Mouse (Mus musculus): ENCODE measurements around the gene Amer2.
"Not testable (repeated sequence)": the region's sequence is repeated elsewhere in the genome, so short reads cannot be mapped to it uniquely, and the experiment has no call there.

Amer2 gene

GRCm38 (mm10) chr14:60372821-60373309, at the start of gene Amer2:
TSS of gene Amer2 (plus strand) at chr14:60373259.
- no peak for DNase-seq

- not testable (repeated sequence) for DNase-seq
These were observed 33.1 kb upstream of the Amer2 start for GRCm38 (mm10) chr14:60340001-60340400.

- DNase-seq = no peak
These were observed 32.5 kb upstream of the Amer2 start for GRCm38 (mm10) chr14:60340570-60340969.

GRCm38 (mm10) chr14:60345326-60345876, 27.7 kb upstream of the Amer2 start:
- DNase-seq = no peak

- DNase-seq = no peak
These were observed 14.7 kb upstream of the Amer2 start for GRCm38 (mm10) chr14:60358347-60358746.

- DNase-seq = no peak
These were observed 11.5 kb upstream of the Amer2 start for GRCm38 (mm10) chr14:60361380-60362212.

- DNase-seq = no peak
These were observed 6.3 kb upstream of the Amer2 start for GRCm38 (mm10) chr14:60366729-60367128.

- DNase-seq = no peak
These were observed 4.0 kb upstream of the Amer2 start for GRCm38 (mm10) chr14:60368769-60369666.

- DNase-seq = no peak
These were observed 3.3 kb upstream of the Amer2 start for GRCm38 (mm10) chr14:60369667-60370315.

GRCm38 (mm10) chr14:60377107-60377506, 4.0 kb downstream of the Amer2 start:
- no peak for DNase-seq

- DNase-seq = no peak
These were observed 4.5 kb downstream of the Amer2 start for GRCm38 (mm10) chr14:60377546-60377945.

- DNase-seq = peak; percentile 2
These were observed 5.1 kb downstream of the Amer2 start for GRCm38 (mm10) chr14:60378057-60378565.

GRCm38 (mm10) chr14:60378566-60379322, 5.7 kb downstream of the Amer2 start:
- DNase-seq = peak; percentile 3

GRCm38 (mm10) chr14:60379323-60379957, 6.4 kb downstream of the Amer2 start:
- DNase-seq = no peak

- DNase-seq = no peak
These were observed 6.9 kb downstream of the Amer2 start for GRCm38 (mm10) chr14:60379958-60380330.

GRCm38 (mm10) chr14:60381671-60382070, 8.6 kb downstream of the Amer2 start:
- DNase-seq = no peak

- no peak for DNase-seq
These were observed 10.8 kb downstream of the Amer2 start for GRCm38 (mm10) chr14:60383816-60384215.

GRCm38 (mm10) chr14:60384269-60384668, 11.2 kb downstream of the Amer2 start:
- no peak for DNase-seq

GRCm38 (mm10) chr14:60385079-60385643, 12.1 kb downstream of the Amer2 start:
- no peak for DNase-seq

- no peak for DNase-seq
These were observed 13.8 kb downstream of the Amer2 start for GRCm38 (mm10) chr14:60386591-60387501.
